Mouse (Mus musculus): Measurements from ENCODE around the gene Gm960. TPM values are rescaled to one million over a fixed set of nuclear protein-coding genes. Genes with fewer than 3 reads are reported as not detected.

The Gm960 gene
- not detected for total RNA-seq (2021)
- long read RNA-seq, experiment 1, partial matches to known transcripts, result 0 of 1 reads
- long read RNA-seq, experiment 1, other reads (novel, unspliced or antisense), result 1 of 1 reads
- long read RNA-seq, experiment 2, result 0 reads

DNA sequence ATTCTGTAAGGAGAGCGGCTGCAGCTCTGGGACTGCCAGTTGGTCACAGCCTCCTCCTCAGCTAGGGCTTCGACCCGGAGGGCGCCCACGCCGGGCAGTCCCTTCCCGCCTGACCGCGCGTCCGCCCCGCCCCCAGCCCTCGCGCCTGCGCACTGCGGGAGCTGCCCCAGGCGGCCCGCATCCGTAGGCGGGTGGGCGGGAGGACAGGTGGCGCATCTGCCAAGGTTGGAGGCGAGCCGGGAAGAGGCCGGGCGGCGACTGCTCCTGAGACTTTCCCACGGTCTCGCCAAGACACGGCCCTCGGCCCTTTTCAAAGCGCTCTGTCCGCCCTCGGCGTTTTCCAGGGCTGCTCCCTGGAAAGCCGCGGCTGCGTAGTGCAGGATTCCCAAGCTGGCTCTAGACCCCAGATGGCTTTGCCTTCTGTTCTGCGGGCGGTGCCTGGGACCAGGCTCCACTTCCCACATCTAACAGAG, at the start of gene Gm960:
TSS of gene Gm960 (minus strand) at position 464 of the 473 bp plus-strand sequence.
- DNase-seq, result peak; percentile 79 to 81
- intact Hi-C loops (cut with DNase I), result no loop called here

DNA sequence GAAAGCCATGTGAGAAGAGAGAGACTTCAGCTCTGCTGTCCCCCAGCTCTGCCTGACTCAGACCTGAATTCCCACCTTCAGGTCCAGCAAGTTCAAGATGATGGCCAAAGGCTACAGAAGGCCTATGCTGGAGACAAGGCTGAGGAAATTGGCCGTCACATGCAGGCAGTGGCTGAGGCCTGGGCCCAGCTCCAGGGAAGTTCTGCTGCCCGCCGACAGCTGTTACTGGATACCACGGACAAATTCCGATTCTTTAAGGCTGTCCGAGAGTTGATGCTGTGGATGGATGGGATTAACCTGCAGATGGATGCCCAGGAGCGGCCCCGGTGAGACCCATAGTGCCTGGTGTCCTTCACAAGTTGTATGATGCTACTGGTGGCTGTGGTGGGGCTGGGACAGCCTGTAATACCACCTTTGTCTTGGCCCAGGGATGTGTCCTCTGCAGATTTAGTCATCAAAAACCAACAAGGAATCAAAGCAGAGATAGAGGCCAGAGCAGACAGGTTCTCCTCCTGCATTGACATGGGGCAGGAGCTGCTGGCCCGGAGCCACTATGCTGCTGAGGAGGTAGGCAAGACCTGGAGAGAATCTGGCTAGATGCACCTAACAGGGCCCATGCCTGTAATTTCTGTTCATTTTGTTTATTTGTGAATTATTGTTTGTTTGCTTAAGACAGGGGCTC, 49.3 kb upstream of the Gm960 start:
- intact Hi-C loops (cut with DNase I), result no loop called here

DNA sequence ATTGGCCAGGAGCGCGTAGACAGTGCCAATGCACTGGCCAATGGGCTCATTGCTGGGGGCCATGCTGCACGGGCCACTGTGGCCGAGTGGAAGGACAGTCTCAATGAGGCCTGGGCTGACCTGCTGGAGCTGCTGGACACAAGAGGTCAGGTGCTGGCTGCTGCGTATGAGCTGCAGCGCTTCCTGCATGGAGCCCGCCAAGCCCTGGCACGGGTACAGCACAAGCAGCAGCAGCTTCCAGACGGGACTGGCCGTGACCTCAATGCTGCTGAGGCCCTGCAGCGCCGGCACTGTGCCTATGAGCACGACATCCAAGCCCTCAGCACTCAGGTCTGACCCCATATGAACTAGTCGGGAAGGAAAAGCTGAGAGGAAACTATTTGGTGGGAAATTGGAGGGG, 48.1 kb upstream of the Gm960 start:
- DNase-seq, result peak; percentile 51 to 53
- intact Hi-C loops (cut with DNase I), result no loop called here

More for the DNA sequence above, 49.3 kb upstream of the Gm960 start:
- DNase-seq, result peak in 1 of 2 experiments; percentile 34

DNA sequence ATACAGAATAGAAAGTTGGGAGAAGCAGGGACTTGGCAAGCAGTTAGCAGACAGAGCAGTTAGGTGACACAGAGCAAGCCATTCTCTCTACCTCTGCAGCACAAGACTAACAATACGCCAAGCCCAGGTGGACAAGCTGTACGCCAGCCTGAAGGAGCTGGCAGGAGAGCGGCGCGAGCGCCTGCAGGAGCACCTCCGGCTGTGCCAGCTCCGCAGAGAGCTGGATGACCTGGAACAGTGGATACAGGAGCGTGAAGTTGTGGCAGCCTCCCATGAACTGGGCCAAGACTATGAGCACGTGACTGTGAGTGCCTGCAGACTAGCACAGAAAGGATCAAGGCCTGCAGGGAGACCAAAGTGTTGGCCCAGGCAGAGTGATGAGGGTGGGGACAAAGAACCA, 47.2 kb upstream of the Gm960 start:
- intact Hi-C loops (cut with DNase I), result no loop called here
- DNase-seq, result no peak

DNA sequence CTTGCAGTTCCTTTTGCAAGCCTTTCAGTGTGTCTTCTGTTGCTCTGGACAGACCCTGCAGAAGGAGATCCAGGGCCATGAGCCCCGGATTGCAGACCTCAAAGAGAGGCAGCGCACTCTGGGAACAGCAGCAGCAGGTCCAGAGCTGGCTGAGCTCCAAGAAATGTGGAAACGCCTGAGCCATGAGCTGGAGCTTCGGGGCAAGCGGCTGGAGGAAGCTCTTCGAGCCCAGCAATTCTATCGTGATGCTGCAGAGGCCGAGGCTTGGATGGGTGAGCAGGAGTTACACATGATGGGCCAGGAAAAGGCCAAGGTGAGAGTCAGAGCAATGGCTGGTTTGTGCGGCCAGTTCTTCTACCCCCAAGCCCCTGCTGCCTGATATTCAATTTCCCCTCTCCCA, 46.6 kb upstream of the Gm960 start:
- intact Hi-C loops (cut with DNase I), result no loop called here

DNA sequence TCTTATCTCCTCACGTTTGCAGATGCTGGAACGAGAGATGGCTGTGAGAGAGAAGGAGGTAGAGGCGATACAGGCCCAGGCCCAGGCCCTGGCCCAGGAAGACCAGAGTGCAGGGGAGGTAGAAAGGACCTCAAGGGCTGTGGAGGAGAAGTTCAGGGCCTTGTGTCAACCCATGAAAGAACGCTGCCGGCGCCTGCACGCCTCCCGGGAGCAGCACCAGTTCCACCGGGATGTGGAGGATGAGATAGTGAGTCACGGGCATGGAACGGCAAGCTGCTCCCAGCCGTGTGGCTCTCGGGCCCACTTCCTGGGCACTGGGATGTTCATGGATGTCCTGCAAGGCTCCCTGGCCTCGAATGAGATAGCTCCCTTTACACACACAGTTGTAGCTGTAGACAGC, 45.6 kb upstream of the Gm960 start:
- intact Hi-C loops (cut with DNase I), result no loop called here
- DNase-seq, result no peak

More for the DNA sequence above, 46.6 kb upstream of the Gm960 start:
- peak; percentile 50 to 64 for DNase-seq

DNA sequence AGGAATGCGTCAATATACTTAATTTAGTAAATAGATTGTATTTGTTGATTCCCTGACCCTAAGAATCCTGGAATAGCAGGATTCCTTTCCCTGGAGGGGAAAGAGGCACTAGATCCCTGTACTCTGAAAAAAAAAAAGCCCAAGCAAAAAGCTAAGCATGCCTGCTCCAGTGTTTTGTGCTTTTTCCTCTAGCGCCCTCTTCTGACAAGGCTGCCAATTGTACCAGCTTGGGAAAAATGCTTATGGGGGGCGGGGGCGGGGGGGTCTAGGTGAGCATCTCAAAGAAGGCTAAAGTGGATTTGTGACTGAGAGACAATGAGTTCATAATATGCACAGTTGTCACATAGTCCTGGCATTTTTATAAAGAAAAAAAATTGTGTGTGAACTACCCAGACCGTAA, 45.1 kb upstream of the Gm960 start:
- intact Hi-C loops (cut with DNase I), result loop anchor here (1.0 kb wide), 2 partner anchors 113 to 246 kb away; no protein-coding TSS in a partner anchor
- peak in 1 of 2 experiments; percentile 36 for DNase-seq

DNA sequence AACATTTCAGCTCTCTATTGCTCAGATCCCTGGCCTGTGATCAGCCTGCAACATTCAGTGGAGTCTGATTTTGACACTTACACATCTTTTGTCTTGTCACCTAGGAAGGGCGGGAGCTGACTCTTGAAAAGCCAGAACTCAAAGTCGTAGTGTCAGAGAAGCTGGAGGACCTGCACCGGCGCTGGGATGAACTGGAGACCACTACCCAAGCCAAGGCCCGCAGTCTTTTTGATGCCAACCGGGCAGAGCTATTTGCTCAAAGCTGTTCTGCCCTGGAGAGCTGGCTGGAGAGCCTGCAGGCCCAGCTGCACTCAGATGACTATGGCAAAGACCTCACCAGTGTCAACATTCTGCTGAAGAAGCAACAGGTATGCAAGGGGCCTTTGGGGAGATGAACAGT, 43.8 kb upstream of the Gm960 start:
- no peak for DNase-seq

DNA sequence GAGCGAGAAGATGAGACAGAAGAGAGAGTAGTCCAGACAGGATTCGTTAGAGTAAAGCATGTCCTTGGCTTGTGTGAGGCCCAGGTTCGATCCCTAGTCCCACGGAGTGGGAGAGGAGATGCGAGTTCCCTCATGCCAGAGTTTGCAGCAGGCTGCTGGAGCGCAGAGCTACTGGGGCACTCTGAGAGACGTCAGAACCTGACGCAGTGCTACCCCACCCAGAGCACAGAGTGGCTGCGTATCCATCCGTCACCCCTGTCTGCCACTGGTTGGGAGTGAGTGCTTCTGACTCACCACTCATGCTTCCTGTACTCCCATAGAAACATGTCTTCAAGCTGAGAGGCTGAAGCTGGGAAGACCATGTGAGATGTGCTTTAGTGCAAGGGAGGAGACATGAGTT, 43.0 kb upstream of the Gm960 start:
- DNase-seq, result no peak
- intact Hi-C loops (cut with DNase I), result no loop called here

More for the DNA sequence above, 43.8 kb upstream of the Gm960 start:
- intact Hi-C loops (cut with DNase I), result no loop called here

DNA sequence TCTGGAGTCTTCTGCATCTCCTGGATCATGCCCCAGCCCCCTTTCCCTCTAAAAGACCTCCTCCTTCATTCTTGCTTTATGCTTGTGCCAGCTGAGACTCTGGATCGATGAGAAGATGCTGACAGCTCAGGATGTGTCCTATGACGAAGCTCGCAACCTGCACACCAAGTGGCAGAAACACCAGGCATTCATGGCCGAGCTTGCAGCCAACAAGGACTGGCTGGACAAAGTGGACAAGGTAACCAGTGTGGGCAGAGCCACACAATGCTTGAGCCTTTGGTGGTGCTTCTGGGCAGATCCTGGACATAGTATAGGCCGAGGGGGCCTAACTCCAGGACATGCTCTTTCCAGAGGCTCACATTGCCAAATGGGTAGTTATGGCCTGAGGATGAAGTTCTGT, 41.3 kb upstream of the Gm960 start:
- DNase-seq, result no peak
- intact Hi-C loops (cut with DNase I), result no loop called here

DNA sequence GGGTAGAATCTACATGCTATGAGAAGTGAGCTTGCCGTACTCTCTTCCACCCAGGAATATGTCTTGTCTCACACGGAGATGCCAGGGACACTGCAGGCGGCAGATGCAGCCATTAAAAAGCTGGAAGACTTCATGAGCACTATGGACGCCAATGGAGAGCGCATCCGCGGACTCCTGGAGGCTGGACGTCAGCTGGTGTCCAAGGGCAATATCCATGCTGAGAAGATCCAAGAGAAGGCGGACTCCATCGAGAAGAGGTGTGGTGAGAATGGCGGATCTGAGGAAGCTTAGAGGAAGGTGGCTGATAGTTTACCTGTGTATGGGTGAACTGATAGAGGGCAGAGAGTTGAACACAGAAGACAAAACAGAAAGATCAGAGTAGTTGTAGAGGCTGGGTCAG, 40.6 kb upstream of the Gm960 start:
- DNase-seq, result no peak
- intact Hi-C loops (cut with DNase I), result no loop called here

DNA sequence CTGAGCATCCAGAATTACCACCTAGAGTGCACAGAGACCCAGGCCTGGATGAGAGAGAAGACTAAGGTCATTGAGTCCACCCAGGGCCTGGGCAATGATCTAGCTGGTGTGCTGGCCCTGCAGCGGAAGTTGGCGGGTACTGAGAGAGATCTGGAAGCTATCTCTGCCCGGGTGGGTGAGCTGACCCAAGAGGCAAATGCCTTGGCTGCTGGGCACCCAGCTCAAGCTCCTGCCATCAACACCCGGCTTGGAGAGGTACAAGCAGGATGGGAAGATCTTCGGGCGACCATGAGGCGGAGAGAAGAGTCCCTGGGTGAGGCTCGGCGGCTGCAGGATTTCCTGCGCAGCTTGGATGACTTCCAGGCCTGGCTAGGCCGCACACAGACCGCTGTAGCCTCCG, 39.4 kb upstream of the Gm960 start:
- peak; percentile 21 to 23 for DNase-seq
- intact Hi-C loops (cut with DNase I), result no loop called here

DNA sequence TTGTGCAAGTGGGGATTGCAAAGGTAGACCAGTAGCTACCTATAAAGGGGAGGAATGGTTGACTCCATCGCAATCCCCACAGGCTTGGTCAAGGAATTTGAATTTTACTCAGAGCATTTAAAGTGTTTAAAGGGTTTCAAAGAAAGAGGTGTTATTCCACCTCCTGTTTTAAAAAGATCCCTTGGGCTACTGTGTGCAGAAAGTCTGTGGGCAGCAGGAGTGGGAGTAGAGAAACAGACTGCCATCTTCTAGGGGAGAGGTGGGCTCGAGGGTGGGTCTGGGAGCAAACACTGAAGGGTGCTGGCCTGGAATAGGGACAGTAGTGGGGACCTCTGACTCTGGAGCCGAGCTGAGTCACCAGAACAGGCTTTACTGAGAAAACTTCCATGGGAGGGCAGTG, 34.6 kb upstream of the Gm960 start:
- intact Hi-C loops (cut with DNase I), result no loop called here
- no peak for DNase-seq

DNA sequence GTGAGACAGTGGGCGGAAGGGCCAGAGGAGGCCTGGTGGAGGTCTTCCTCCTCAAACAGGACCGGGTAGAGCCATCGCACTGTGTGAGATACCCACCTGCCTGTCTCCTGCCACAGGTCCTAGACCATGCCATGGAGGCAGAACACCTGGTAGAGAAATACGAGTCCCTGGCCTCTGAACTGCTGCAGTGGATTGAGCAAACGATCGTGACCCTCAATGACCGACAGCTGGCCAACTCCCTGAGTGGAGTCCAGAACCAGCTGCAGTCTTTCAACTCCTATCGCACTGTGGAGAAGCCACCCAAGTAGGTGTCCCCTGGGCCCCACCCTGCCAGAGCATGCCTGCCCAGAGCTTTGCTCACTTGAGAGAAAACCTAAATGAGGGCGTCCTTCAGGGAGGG, 30.7 kb upstream of the Gm960 start:
- intact Hi-C loops (cut with DNase I), result no loop called here
- DNase-seq, result no peak

DNA sequence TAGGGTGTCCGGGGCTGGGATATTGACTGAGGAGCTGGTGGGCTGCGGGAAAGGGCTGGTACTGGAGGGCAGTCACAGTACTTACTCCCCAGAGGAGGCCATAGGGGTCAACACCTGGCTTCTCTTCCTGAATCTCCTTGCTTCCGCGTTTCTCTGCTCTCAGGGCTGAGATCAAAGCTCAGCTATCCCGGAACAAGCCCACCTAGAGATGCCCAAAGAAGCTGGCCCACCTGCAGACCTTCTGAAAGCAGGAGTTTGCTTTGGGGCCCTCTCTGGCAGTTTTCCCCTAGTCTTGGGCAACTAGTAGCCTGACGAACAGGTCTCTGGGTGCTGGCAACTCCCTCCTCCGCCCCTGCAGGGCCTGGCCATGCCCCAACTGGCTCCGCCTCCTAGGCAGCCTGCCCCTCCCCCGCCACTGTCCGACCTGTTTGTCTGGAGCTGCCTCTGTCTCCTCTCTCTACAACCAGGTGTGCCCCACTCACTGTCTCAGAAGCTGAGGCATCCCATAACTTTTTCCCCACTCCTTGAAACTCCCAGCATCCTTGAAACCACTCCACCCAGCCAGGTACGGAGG, 22.3 kb upstream of the Gm960 start:
- no peak for DNase-seq

DNA sequence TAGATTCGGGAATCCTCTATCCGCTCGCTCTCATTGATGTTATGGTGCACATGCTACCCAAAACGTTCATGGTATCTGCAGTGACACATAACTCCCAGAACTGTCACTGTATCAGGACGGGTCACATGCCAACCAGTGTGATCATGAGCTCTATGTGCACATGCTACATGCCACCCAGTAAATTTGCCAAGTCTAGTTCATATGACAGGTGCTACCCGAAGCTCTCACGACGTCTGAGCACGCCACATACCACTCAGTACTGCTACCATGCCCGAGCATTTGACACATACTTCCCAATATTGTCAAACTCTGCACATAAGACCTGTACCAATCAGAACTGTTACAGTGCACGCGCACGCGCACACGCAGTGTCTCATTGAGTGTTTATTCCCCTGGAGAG, 21.6 kb upstream of the Gm960 start:
- DNase-seq, result no peak
- intact Hi-C loops (cut with DNase I), result no loop called here

More for the DNA sequence above, 22.3 kb upstream of the Gm960 start:
- intact Hi-C loops (cut with DNase I), result no loop called here

DNA sequence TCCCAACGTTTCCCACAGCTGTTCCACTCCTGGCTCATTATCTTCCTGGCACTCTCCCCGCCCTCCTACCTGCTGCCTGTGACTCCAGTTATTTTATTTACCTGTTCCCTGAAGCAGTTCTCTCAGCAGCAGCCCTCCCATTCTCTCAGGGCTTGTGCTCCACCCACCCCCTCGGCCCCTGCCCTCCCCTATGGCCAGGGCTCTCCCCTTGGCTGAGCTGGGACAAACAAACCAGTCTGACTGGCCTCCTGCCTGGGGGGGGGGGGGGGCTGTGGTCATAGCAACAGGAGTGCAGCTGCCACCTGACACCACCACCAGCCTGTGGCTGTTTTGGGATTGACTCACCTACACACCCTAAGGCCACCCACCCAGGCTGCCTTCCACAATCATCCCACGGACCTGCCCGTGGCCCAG, 20.9 kb upstream of the Gm960 start:
- no peak for DNase-seq
- intact Hi-C loops (cut with DNase I), result no loop called here

DNA sequence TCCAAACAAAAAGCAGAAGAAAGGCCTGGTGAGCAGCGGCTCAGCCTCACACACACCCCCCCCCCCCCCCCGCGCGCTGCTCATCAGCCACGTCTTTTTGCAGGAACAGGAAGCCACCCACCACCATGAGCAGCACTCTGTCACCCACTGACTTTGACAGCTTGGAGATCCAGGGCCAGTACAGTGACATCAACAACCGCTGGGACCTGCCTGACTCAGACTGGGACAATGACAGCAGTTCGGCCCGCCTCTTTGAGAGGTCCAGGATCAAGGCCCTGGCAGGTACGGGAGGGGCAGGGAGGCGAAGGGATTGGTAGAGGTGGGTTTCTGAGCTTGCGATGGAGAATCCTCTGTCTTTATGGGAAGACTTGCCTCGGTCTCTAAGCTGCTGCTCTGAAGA, 20.2 kb upstream of the Gm960 start:
- intact Hi-C loops (cut with DNase I), result no loop called here
- DNase-seq, result no peak

DNA sequence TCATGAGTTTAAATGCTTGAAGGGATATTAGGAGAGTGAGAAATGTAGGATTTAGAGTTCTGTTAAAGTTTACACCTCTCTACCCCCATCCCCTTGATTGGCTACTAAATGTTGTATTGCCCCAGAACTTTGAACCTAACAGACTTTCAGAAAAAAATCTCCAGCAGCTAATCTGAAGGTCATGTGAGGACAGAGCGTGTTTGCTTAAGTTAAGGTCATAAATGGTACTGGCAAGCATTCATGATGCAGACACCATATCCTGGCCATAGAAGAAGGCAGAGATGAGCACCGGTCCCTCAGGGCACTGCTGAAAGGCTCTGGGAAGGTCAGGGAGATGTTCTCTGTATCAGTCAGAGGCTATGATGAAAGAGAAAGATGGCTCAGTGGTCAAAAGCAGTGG, 18.8 kb upstream of the Gm960 start:
- DNase-seq, result no peak
- intact Hi-C loops (cut with DNase I), result no loop called here

DNA sequence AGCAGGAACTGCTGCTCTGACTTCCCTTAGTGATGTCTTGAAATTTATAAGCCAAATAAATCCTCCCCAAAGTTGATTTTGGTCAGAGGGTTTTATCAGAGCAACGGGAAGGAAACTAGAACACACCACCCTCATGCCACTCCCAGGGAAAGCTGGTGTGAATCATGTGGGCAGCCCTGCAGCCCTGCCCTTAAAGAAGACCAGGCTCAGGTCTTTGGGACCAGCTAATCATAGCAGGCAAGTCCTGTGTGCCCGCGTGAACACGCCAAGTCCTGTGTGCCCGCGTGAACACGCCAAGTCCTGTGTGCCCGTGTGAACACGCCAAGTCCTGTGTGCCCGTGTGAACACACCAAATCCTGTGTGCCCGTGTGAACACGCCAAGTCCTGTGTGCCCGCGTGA, 18.3 kb upstream of the Gm960 start:
- no peak for DNase-seq
- intact Hi-C loops (cut with DNase I), result no loop called here

DNA sequence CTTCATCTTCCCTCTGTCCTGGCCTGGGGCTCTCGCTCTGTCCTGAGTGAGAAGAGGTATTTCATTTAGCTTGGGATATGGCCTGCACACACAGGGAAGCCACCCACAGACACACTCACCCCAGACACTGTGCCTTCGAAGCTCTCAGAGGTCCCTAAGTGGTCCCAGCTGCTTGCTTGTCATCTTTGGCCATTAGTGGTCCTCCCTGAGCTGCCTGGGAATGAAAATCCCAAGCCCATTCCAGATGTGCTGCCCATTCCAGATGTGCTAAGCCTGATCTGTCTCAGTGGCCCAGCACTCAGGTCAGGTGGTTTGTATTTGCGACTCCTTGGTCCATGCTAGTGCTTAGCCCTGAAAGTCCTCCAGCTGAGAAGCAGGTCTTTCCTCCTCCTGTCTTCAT, 15.4 kb upstream of the Gm960 start:
- intact Hi-C loops (cut with DNase I), result no loop called here
- no peak for DNase-seq

Measured in heart, postnatal 14 days (tissue).